In the genomic region with DNA sequence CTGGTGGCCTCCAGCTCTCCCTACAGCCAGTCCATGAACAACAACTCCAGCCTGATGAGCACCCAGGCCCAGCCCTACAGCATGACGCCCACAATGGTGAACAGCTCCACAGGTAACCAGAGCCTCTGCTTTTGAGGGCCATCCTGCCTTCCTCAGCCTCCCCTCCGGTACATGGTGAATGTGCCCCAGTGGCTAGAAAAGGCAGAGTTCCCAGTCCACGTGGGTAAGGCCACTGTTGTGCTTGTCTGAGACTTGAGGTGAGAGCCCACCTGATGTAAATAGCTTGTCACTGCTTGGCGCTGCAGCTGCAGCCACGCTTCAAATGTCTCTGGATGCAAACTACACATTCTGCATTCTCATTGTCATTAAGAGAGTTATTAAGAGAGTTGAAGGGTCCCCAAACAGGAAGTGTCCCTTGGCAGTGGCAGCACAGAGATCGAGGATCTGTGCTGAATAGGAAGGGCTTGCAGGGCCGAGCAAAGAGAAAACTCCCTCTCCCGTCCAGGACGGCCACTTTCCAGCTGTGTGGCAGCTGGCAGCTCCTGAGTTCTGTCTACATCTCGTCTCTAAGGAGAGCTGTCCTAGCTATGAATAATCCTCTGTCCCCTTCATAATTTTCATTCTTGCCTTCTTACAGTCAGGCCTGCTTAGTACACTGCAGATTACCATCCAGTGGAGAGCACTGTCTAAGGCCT, we compare ENCODE assay signal across 23 mouse cellular contexts.
DNase-seq lines count a peak whose midpoint lies in the region; ATAC-seq and TF ChIP-seq lines count a peak whose summit lies in the region.
"Had no signal": no experiment of that assay in that cellular context is flagged by ENCODE, and none has a peak within 500 bp of the region (broad histone marks: within the 10 kb centered on the region; RNA-seq: fewer than 3 reads in every experiment).

No protein-coding gene starts in this region.

- H3K4me3 ChIP-seq in embryonic facial prominence, embryonic 12.5 days, result no peak overlapping the region
- no peak overlapping the region for H3K4me3 ChIP-seq in embryonic facial prominence, embryonic 10.5 days
- H3K4me3 ChIP-seq in hindbrain, embryonic 13.5 days, result no peak overlapping the region
- H3K4me3 ChIP-seq in hindbrain, postnatal 0 days (ENCODE audit: low read length), result no peak overlapping the region
- H3K4me3 ChIP-seq in layer of hippocampus, adult 2 months, result no peak overlapping the region
- H3K4me3 ChIP-seq in midbrain, embryonic 11.5 days (ENCODE audit: low read depth, low read length), result no peak overlapping the region
- no peak overlapping the region for H3K4me3 ChIP-seq in midbrain, embryonic 16.5 days (ENCODE audit: low read depth, low read length)
- H3K4me3 ChIP-seq: forebrain, embryonic 10.5 days; forebrain, embryonic 13.5 days; heart, embryonic 12.5 days; hindbrain, embryonic 12.5 days had no signal

- H3K27me3 ChIP-seq in embryonic facial prominence, embryonic 12.5 days, result no peaks in the 10 kb centered on the region
- no peaks in the 10 kb centered on the region for H3K27me3 ChIP-seq in embryonic facial prominence, embryonic 10.5 days (replicated peaks; ENCODE audit: low read depth, poor library complexity, severe bottlenecking)
- H3K27me3 ChIP-seq in hindbrain, embryonic 13.5 days, result no peaks in the 10 kb centered on the region
- no peaks in the 10 kb centered on the region for H3K27me3 ChIP-seq in hindbrain, postnatal 0 days (ENCODE audit: insufficient read depth, low read length)
- no peaks in the 10 kb centered on the region for H3K27me3 ChIP-seq in midbrain, embryonic 11.5 days (ENCODE audit: control insufficient read depth, insufficient read depth, low read length)
- no peaks in the 10 kb centered on the region for H3K27me3 ChIP-seq in midbrain, embryonic 16.5 days (ENCODE audit: control insufficient read depth, insufficient read depth, low read depth, low read length)
- H3K27me3 ChIP-seq: forebrain, embryonic 13.5 days; heart, embryonic 12.5 days; hindbrain, embryonic 12.5 days had no signal

- TF ChIP-seq CTCF in hindbrain, postnatal 0 days (IDR thresholded peaks at IDR 0.05; ENCODE audit: low read depth), result no peak
- TF ChIP-seq CTCF in layer of hippocampus, adult 2 months (conservative IDR thresholded peaks at IDR 0.05), result no peak

- peaks cover 21% of the 10 kb centered on the region for H3K4me1 ChIP-seq in embryonic facial prominence, embryonic 12.5 days
- peaks cover 8% of the 10 kb centered on the region; the same call in 1 of the 2 replicates for H3K4me1 ChIP-seq in embryonic facial prominence, embryonic 10.5 days
- H3K4me1 ChIP-seq in hindbrain, embryonic 13.5 days (replicated peaks), result peaks cover 19% of the 10 kb centered on the region
- H3K4me1 ChIP-seq in hindbrain, postnatal 0 days (ENCODE audit: insufficient read depth, low read length), result peaks cover 13% of the 10 kb centered on the region
- no peaks in the 10 kb centered on the region for H3K4me1 ChIP-seq in midbrain, embryonic 11.5 days (ENCODE audit: control insufficient read depth, insufficient read depth, low read length)
- H3K4me1 ChIP-seq in midbrain, embryonic 16.5 days (ENCODE audit: control insufficient read depth, insufficient read depth, low read length), result peaks cover 17% of the 10 kb centered on the region

- ATAC-seq in embryonic facial prominence, embryonic 12.5 days (ENCODE audit: insufficient number of reproducible peaks, insufficient read depth, low FRiP score, low TSS enrichment), result no peak
- no peak for ATAC-seq in hindbrain, embryonic 13.5 days (ENCODE audit: low FRiP score)
- ATAC-seq in hindbrain, postnatal 0 days, result no peak
- ATAC-seq in midbrain, embryonic 11.5 days (ENCODE audit: low FRiP score), result no peak
- no peak for ATAC-seq in midbrain, embryonic 16.5 days
- ATAC-seq: activated CD4-positive, CD25-positive, alpha-beta regulatory T cell, adult 4 months; forebrain, embryonic 13.5 days; forebrain, embryonic 16.5 days; hindbrain, embryonic 16.5 days; inflammation-experienced regulatory T-cells, adult 6 months had no signal

- peaks cover 34% of the 10 kb centered on the region for H3K36me3 ChIP-seq in embryonic facial prominence, embryonic 12.5 days
- peaks cover 52% of the 10 kb centered on the region for H3K36me3 ChIP-seq in embryonic facial prominence, embryonic 10.5 days (replicated peaks)
- H3K36me3 ChIP-seq in hindbrain, embryonic 13.5 days, result peaks cover 27% of the 10 kb centered on the region
- peaks cover 13% of the 10 kb centered on the region; the same call in 1 of the 2 replicates for H3K36me3 ChIP-seq in hindbrain, postnatal 0 days (ENCODE audit: insufficient read depth, low read length)
- H3K36me3 ChIP-seq in midbrain, embryonic 11.5 days (ENCODE audit: control insufficient read depth, insufficient read depth, low read length), result peaks cover 5% of the 10 kb centered on the region; the same call in 1 of the 2 replicates
- H3K36me3 ChIP-seq in midbrain, embryonic 16.5 days (ENCODE audit: control insufficient read depth, insufficient read depth, low read length), result peaks cover 5% of the 10 kb centered on the region; the same call in 1 of the 2 replicates

- 0 out of 2 replicates have a peak overlapping the region, but pooled peaks have one; percentile 17 for H3K27ac ChIP-seq in embryonic facial prominence, embryonic 12.5 days
- no peak overlapping the region for H3K27ac ChIP-seq in embryonic facial prominence, embryonic 10.5 days (replicated peaks)
- 0 out of 2 replicates have a peak overlapping the region, but pooled peaks have one; percentile 13 for H3K27ac ChIP-seq in hindbrain, embryonic 13.5 days
- no peak overlapping the region for H3K27ac ChIP-seq in hindbrain, postnatal 0 days
- H3K27ac ChIP-seq in layer of hippocampus, adult 2 months, result peak overlapping the region; percentile 73; the same call in 1 of the 2 replicates
- H3K27ac ChIP-seq in midbrain, embryonic 11.5 days (ENCODE audit: low read depth, low read length), result no peak overlapping the region
- no peak overlapping the region for H3K27ac ChIP-seq in midbrain, embryonic 16.5 days (ENCODE audit: low read length)
- H3K27ac ChIP-seq: forebrain, embryonic 10.5 days; forebrain, embryonic 13.5 days; hindbrain, embryonic 12.5 days had no signal

- 80% methylated on average over 10 of the region's 10 CpGs for WGBS in embryonic facial prominence, embryonic 12.5 days
- WGBS in embryonic facial prominence, embryonic 10.5 days, result 82% methylated on average over 10 of the region's 10 CpGs
- 84% methylated on average over 10 of the region's 10 CpGs for WGBS in hindbrain, embryonic 13.5 days
- WGBS in hindbrain, postnatal 0 days, result 74% methylated on average over 10 of the region's 10 CpGs
- WGBS in midbrain, embryonic 11.5 days, result 87% methylated on average over 10 of the region's 10 CpGs
- WGBS in midbrain, embryonic 16.5 days, result 87% methylated on average over 10 of the region's 10 CpGs

- DNase-seq in embryonic facial prominence, embryonic 10.5 days (ENCODE audit: low spot score), result no peak
- no peak for DNase-seq in hindbrain, postnatal 0 days (ENCODE audit: low spot score)
- no peak for DNase-seq in layer of hippocampus, adult 2 months (ENCODE audit: low spot score in 2 of 2)
- DNase-seq in layer of hippocampus, postnatal 14 days (ENCODE audit: low spot score in 2 of 2), result no peak
- peak; percentile 80 for DNase-seq in midbrain, embryonic 11.5 days (ENCODE audit: low spot score, missing footprints)
- DNase-seq: adrenal gland, adult 8-10 months; adrenal gland, postnatal 25 days; cerebellum, adult 11-12 months; cerebellum, adult 8-10 months; cerebellum, postnatal 10 days; gastrocnemius, postnatal 10 days; gastrocnemius, postnatal 36 days had no signal

- H3K9ac ChIP-seq in embryonic facial prominence, embryonic 12.5 days, result no peak overlapping the region
- no peak overlapping the region for H3K9ac ChIP-seq in hindbrain, embryonic 13.5 days
- H3K9ac ChIP-seq in hindbrain, postnatal 0 days (replicated peaks; ENCODE audit: low read length), result no peak overlapping the region
- no peak overlapping the region for H3K9ac ChIP-seq in midbrain, embryonic 11.5 days (ENCODE audit: low read length)
- no peak overlapping the region for H3K9ac ChIP-seq in midbrain, embryonic 16.5 days (ENCODE audit: low read depth, low read length)
- H3K9ac ChIP-seq: forebrain, embryonic 13.5 days; heart, embryonic 12.5 days; hindbrain, embryonic 12.5 days had no signal

- no peaks in the 10 kb centered on the region for H3K9me3 ChIP-seq in embryonic facial prominence, embryonic 12.5 days
- no peaks in the 10 kb centered on the region for H3K9me3 ChIP-seq in embryonic facial prominence, embryonic 10.5 days
- no peaks in the 10 kb centered on the region for H3K9me3 ChIP-seq in hindbrain, embryonic 13.5 days
- no peaks in the 10 kb centered on the region for H3K9me3 ChIP-seq in hindbrain, postnatal 0 days (ENCODE audit: low read length)
- no peaks in the 10 kb centered on the region for H3K9me3 ChIP-seq in midbrain, embryonic 11.5 days (ENCODE audit: control insufficient read depth, low read length)
- no peaks in the 10 kb centered on the region for H3K9me3 ChIP-seq in midbrain, embryonic 16.5 days (replicated peaks; ENCODE audit: control insufficient read depth, low read length, poor library complexity, severe bottlenecking)
- H3K9me3 ChIP-seq: forebrain, embryonic 10.5 days; forebrain, embryonic 13.5 days; heart, embryonic 12.5 days; hindbrain, embryonic 12.5 days had no signal

- H3K4me2 ChIP-seq in embryonic facial prominence, embryonic 12.5 days (replicated peaks), result no peak overlapping the region
- H3K4me2 ChIP-seq in hindbrain, embryonic 13.5 days, result no peak overlapping the region
- H3K4me2 ChIP-seq in hindbrain, postnatal 0 days (ENCODE audit: low read depth, low read length), result no peak overlapping the region
- H3K4me2 ChIP-seq in midbrain, embryonic 11.5 days, result no peak overlapping the region
- H3K4me2 ChIP-seq in midbrain, embryonic 16.5 days (ENCODE audit: low read length), result no peak overlapping the region
- H3K4me2 ChIP-seq: forebrain, embryonic 13.5 days; heart, embryonic 12.5 days; hindbrain, embryonic 12.5 days had no signal

Comparison
In these comparisons a context has a peak if more than half of its experiments do, and no peak if none do; other contexts are left out.
1. H3K27ac ChIP-seq: peak in embryonic facial prominence, embryonic 12.5 days (single experiment), hindbrain, embryonic 13.5 days (single experiment) and layer of hippocampus, adult 2 months (single experiment); none in embryonic facial prominence, embryonic 10.5 days (single experiment), hindbrain, postnatal 0 days (single experiment), midbrain, embryonic 11.5 days (single experiment) and midbrain, embryonic 16.5 days (single experiment).